Mouse (Mus musculus) brain, embryonic 14.5 days (tissue): ENCODE measurements around the gene Trpm8. TPM values are rescaled to one million over a fixed set of nuclear protein-coding genes. Genes with fewer than 3 reads are reported as not detected.
A peak's percentile ranks its signal among the peaks of the same experiment; 100 is the strongest.

Experiments
- DNase-seq: peaks from one replicate; pipeline ENCODE4 v3.0.0-alpha.2; 2011; ENCODE audit warnings: low read depth
- CTCF ChIP-seq: fragments of 200-500 bp; IDR thresholded peaks from 2 replicates; pipeline ENCODE4 v1.5.1; 2012; ENCODE audit warnings: inconsistent platforms, mild to moderate bottlenecking, moderate library complexity, borderline replicate concordance; ENCODE audit not compliant: insufficient read depth, insufficient read length; ENCODE audit errors: extremely low read depth
- POLR2A ChIP-seq: fragments of 200-500 bp; IDR thresholded peaks from 2 replicates; pipeline ENCODE4 v1.6.1; 2012; ENCODE audit warnings: mild to moderate bottlenecking, inconsistent platforms, borderline replicate concordance; ENCODE audit not compliant: poor library complexity, insufficient read depth, insufficient read length, severe bottlenecking; ENCODE audit errors: extremely low read depth
- polyA plus RNA-seq: library from polyadenylated mRNA; depleted of rRNA; stranded (reverse); fragments of >200 nt; gene quantifications from 2 replicates; pipeline ENCODE4 v1.2.3, GENCODE M21; 2012

The Trpm8 gene
- polyA plus RNA-seq, 1 experiment = 0.10 TPM

GRCm38 (mm10) chr1:88260114-88260513 is 17.3 kb upstream of the Trpm8 start:
- DNase-seq = no peak
- TF ChIP-seq CTCF (no peak), POLR2A (no peak)

GRCm38 (mm10) chr1:88260604-88261377 is 16.7 kb upstream of the Trpm8 start:
- TF ChIP-seq CTCF = no peak
- TF ChIP-seq POLR2A = no peak
- DNase-seq = no peak

- TF ChIP-seq CTCF = no peak
- TF ChIP-seq POLR2A = no peak
- DNase-seq = no peak
These were observed 15.8 kb upstream of the Trpm8 start for GRCm38 (mm10) chr1:88261706-88262105.

GRCm38 (mm10) chr1:88262255-88262654 is 15.2 kb upstream of the Trpm8 start:
- peak; percentile 82 for DNase-seq

GRCm38 (mm10) chr1:88262961-88263360 is 14.5 kb upstream of the Trpm8 start:
- TF ChIP-seq CTCF (no peak), POLR2A (no peak)
- DNase-seq = no peak

More at GRCm38 (mm10) chr1:88262255-88262654, 15.2 kb upstream of the Trpm8 start:
- TF ChIP-seq CTCF (no peak), POLR2A (no peak)

GRCm38 (mm10) chr1:88263778-88264177 is 13.7 kb upstream of the Trpm8 start:
- DNase-seq = no peak
- TF ChIP-seq POLR2A (no peak), CTCF (no peak)

- TF ChIP-seq POLR2A (no peak), CTCF (no peak)
- DNase-seq = no peak
These were observed 13.1 kb upstream of the Trpm8 start for GRCm38 (mm10) chr1:88264237-88264868.

- DNase-seq = no peak
- TF ChIP-seq CTCF (no peak), POLR2A (no peak)
These were observed 12.6 kb upstream of the Trpm8 start for GRCm38 (mm10) chr1:88264869-88265240.

GRCm38 (mm10) chr1:88266123-88266522 is 11.3 kb upstream of the Trpm8 start:
- TF ChIP-seq POLR2A (no peak), CTCF (no peak)
- DNase-seq = no peak

GRCm38 (mm10) chr1:88267489-88267888 is 10.0 kb upstream of the Trpm8 start:
- TF ChIP-seq POLR2A = no peak
- TF ChIP-seq CTCF = no peak

GRCm38 (mm10) chr1:88268070-88268469 is 9.4 kb upstream of the Trpm8 start:
- TF ChIP-seq CTCF (no peak), POLR2A (no peak)
- DNase-seq = no peak

More at GRCm38 (mm10) chr1:88267489-88267888, 10.0 kb upstream of the Trpm8 start:
- no peak for DNase-seq
